Mouse (Mus musculus): ENCODE measurements around the gene 1110032A03Rik.

GRCm38 (mm10) chr9:50751323-50751722, 24.0 kb downstream of the 1110032A03Rik start, which contains the start of gene Cryab:
- TF ChIP-seq CTCF (IDR thresholded peaks at IDR 0.05; ENCODE audit: low read depth) (no peak), EP300 (optimal IDR thresholded peaks at IDR 0.05) (no peak)
